Mouse (Mus musculus): ENCODE results near the gene Hbs1l.

The Hbs1l gene

GRCm38 (mm10) chr10:21405707-21406534, 110.1 kb downstream of the Hbs1l start:
- no peak for DNase-seq

GRCm38 (mm10) chr10:21410711-21411110, 114.9 kb downstream of the Hbs1l start:
- DNase-seq: no peak

- no peak for DNase-seq
These were observed 115.9 kb downstream of the Hbs1l start for GRCm38 (mm10) chr10:21411621-21412205.

GRCm38 (mm10) chr10:21415031-21415430, 119.3 kb downstream of the Hbs1l start:
- DNase-seq: no peak

GRCm38 (mm10) chr10:21416184-21416583, 120.4 kb downstream of the Hbs1l start:
- no peak for DNase-seq
